Mouse (Mus musculus): Measurements from ENCODE around the gene BC048403. TPM values are rescaled to one million over a fixed set of nuclear protein-coding genes. Genes with fewer than 3 reads are reported as not detected.

BC048403 gene
- total and polyA plus RNA-seq, 3 experiments, result 2.7 to 11.6 TPM; not detected in 1

DNA sequence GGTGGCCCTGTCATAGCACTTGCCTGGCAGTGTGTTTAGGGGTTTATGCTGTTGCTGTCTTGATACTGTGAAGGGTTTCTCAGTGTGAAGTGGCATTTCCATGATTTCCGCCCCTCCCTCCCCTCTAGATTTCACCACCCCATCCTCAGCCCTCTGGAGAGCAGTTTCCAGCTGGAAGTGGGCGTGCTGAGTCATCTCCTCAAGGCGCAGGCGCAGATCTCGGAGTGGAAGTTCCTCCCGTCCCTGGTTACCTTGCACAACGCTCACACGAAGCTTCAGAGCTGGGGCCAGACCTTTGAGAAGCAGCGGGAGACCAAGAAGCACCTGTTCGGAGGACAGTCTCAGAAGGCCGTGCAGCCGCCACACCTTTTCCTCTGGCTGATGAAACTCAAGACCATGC, 10.4 kb downstream of the BC048403 start:
- Histone ChIP-seq H3K27me3 (ENCODE audit: control insufficient read depth in 1 of 2, insufficient read depth in 2 of 2, low read length in 2 of 2) (no peaks in the 10 kb centered on the region), H3K27ac (ENCODE audit: control insufficient read depth, low read depth, low read length) (no peak overlapping the region), H3K9ac (ENCODE audit: control insufficient read depth, low read depth, low read length, poor library complexity, severe bottlenecking) (no peak overlapping the region), H3K36me3 (ENCODE audit: control insufficient read depth in 1 of 2, insufficient read depth in 2 of 2, low read length in 2 of 2) (peaks cover 0 to 2% of the 10 kb centered on the region in 2 experiments; a peak in 1 of 4 replicates), H3K79me2 (ENCODE audit: control insufficient read depth, insufficient read depth, low read length, poor library complexity) (no peaks in the 10 kb centered on the region), H3K9me3 (replicated peaks; ENCODE audit: insufficient read depth, low read length) (no peaks in the 10 kb centered on the region), H3K4me3 (ENCODE audit: control insufficient read depth in 1 of 2, insufficient read depth in 1 of 2, low read depth in 2 of 2, low read length in 2 of 2) (no peak overlapping the region), H3K4me1 (ENCODE audit: control insufficient read depth in 1 of 2, insufficient read depth in 2 of 2, low read length in 2 of 2) (no peaks in the 10 kb centered on the region)
- no peak for TF ChIP-seq EP300 (IDR thresholded peaks at IDR 0.05; ENCODE audit: low read depth in 1 of 2, low read length in 2 of 2)
- TF ChIP-seq MAX (IDR thresholded peaks at IDR 0.05; ENCODE audit: low read length), result no peak
- TF ChIP-seq POLR2A (IDR thresholded peaks at IDR 0.05; ENCODE audit: control insufficient read depth in 1 of 2, insufficient read depth in 1 of 2, low read depth in 1 of 2, low read length in 2 of 2, poor library complexity in 1 of 2), result no peak
- TF ChIP-seq GATA1 (IDR thresholded peaks at IDR 0.05; ENCODE audit: low read depth, low read length), result no peak
- no peak for TF ChIP-seq CTCF (IDR thresholded peaks at IDR 0.05 in 2 of 3, conservative IDR thresholded peaks at IDR 0.05 in 1 of 3; ENCODE audit: control insufficient read depth in 1 of 3, insufficient read depth in 1 of 3, low read depth in 2 of 3, low read length in 3 of 3, poor library complexity in 1 of 3, severe bottlenecking in 1 of 3)
- TF ChIP-seq RCOR1 (IDR thresholded peaks at IDR 0.05; ENCODE audit: low read depth, low read length), result no peak
- TF ChIP-seq GABPA (IDR thresholded peaks at IDR 0.05; ENCODE audit: low read depth, low read length), result no peak
- no peak for TF ChIP-seq ZNF384 (IDR thresholded peaks at IDR 0.05; ENCODE audit: low read depth, low read length)
- no peak for TF ChIP-seq ELF1 (IDR thresholded peaks at IDR 0.05; ENCODE audit: low read depth, low read length)
- no peak for TF ChIP-seq HCFC1 (IDR thresholded peaks at IDR 0.05; ENCODE audit: low read depth, low read length)
- TF ChIP-seq MAZ (IDR thresholded peaks at IDR 0.05; ENCODE audit: low read depth, low read length), result no peak
- no peak for TF ChIP-seq CHD1 (IDR thresholded peaks at IDR 0.05; ENCODE audit: low read depth, low read length)
- no peak for TF ChIP-seq POLR2AphosphoS5 (IDR thresholded peaks at IDR 0.05; ENCODE audit: borderline replicate concordance, low read depth, low read length)
- no peak for TF ChIP-seq E2F4 (IDR thresholded peaks at IDR 0.05; ENCODE audit: borderline replicate concordance, low read depth, low read length)
- TF ChIP-seq JUND (IDR thresholded peaks at IDR 0.05; ENCODE audit: low read depth, low read length), result no peak
- no peak for TF ChIP-seq SMC3 (IDR thresholded peaks at IDR 0.05; ENCODE audit: low read depth, low read length)
- TF ChIP-seq POLR2AphosphoS2 (IDR thresholded peaks at IDR 0.05; ENCODE audit: low read length), result no peak
- no peak for TF ChIP-seq TBP (IDR thresholded peaks at IDR 0.05; ENCODE audit: low read depth, low read length)
- no peak for TF ChIP-seq MXI1 (IDR thresholded peaks at IDR 0.05; ENCODE audit: low read depth, low read length)
- no peak for DNase-seq (ENCODE audit: low read depth, low spot score)

DNA sequence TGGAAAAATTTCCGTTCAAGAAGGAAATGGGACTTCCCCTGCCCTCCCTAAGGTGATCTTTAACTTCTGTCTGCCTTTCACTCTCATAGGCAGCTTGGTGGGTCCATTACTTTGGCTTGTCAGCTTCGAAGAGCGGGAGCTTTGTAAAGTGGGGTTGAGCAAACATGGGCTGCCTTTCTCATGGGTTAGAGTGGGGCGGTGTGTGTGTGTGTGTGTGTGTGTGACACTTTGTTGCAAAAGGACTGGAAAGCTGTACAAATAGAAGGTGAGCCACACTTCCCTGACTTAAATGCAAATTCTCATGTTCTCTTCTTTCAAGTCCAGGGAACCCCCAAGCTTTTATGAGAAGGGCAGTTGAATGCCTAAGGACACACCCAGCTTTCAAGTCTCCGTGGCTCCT, 14.5 kb downstream of the BC048403 start:
- peaks cover 0 to 2% of the 10 kb centered on the region in 2 experiments; a peak in 1 of 4 replicates for H3K36me3 ChIP-seq (ENCODE audit: control insufficient read depth in 1 of 2, insufficient read depth in 2 of 2, low read length in 2 of 2)
- H3K9me3 ChIP-seq (replicated peaks; ENCODE audit: insufficient read depth, low read length), result no peaks in the 10 kb centered on the region
- no peak for DNase-seq (ENCODE audit: low read depth, low spot score)
- no peak overlapping the region for H3K27ac ChIP-seq (ENCODE audit: control insufficient read depth, low read depth, low read length)
- no peak overlapping the region for H3K9ac ChIP-seq (ENCODE audit: control insufficient read depth, low read depth, low read length, poor library complexity, severe bottlenecking)
- no peak overlapping the region for H3K4me3 ChIP-seq (ENCODE audit: control insufficient read depth in 1 of 2, insufficient read depth in 1 of 2, low read depth in 2 of 2, low read length in 2 of 2)
- TF ChIP-seq HCFC1 (IDR thresholded peaks at IDR 0.05; ENCODE audit: low read depth, low read length) (no peak), MAX (IDR thresholded peaks at IDR 0.05; ENCODE audit: low read length) (no peak), MXI1 (IDR thresholded peaks at IDR 0.05; ENCODE audit: low read depth, low read length) (no peak), USF2 (IDR thresholded peaks at IDR 0.05; ENCODE audit: borderline replicate concordance in 1 of 2, insufficient read depth in 1 of 2, low read depth in 1 of 2, low read length in 2 of 2) (no peak), POLR2AphosphoS2 (IDR thresholded peaks at IDR 0.05; ENCODE audit: low read length) (no peak), CTCF (IDR thresholded peaks at IDR 0.05 in 2 of 3, conservative IDR thresholded peaks at IDR 0.05 in 1 of 3; ENCODE audit: control insufficient read depth in 1 of 3, insufficient read depth in 1 of 3, low read depth in 2 of 3, low read length in 3 of 3, poor library complexity in 1 of 3, severe bottlenecking in 1 of 3) (no peak), NELFE (IDR thresholded peaks at IDR 0.05; ENCODE audit: low read depth, low read length) (no peak), ZKSCAN1 (IDR thresholded peaks at IDR 0.05; ENCODE audit: low read depth, low read length) (no peak), ZMIZ1 (IDR thresholded peaks at IDR 0.05; ENCODE audit: low read depth, low read length) (no peak), GATA1 (IDR thresholded peaks at IDR 0.05; ENCODE audit: low read depth, low read length) (no peak), MAZ (IDR thresholded peaks at IDR 0.05; ENCODE audit: low read depth, low read length) (no peak)
- no peaks in the 10 kb centered on the region for H3K27me3 ChIP-seq (ENCODE audit: control insufficient read depth in 1 of 2, insufficient read depth in 2 of 2, low read length in 2 of 2)
- no peaks in the 10 kb centered on the region for H3K79me2 ChIP-seq (ENCODE audit: control insufficient read depth, insufficient read depth, low read length, poor library complexity)
- no peaks in the 10 kb centered on the region for H3K4me1 ChIP-seq (ENCODE audit: control insufficient read depth in 1 of 2, insufficient read depth in 2 of 2, low read length in 2 of 2)

Data from MEL (cell line).